Mouse (Mus musculus): Measurements from ENCODE around the gene Uqcc1. TPM values are rescaled to one million over a fixed set of nuclear protein-coding genes. Genes with fewer than 3 reads are reported as not detected.
"Not testable (repeated sequence)": the region's sequence is repeated elsewhere in the genome, so short reads cannot be mapped to it uniquely, and the experiment has no call there.

Uqcc1 gene
- total RNA-seq, 2 experiments from 2014 or later: 70.4 to 75.7 TPM

- no peak for DNase-seq (ENCODE audit: extremely low spot score in 1 of 2, low spot score in 2 of 2)
- no peak for TF ChIP-seq CTCF (IDR thresholded peaks at IDR 0.05)
- intact Hi-C loops (cut with DNase I): no loop called here
- H3K4me3 ChIP-seq: no peak overlapping the region
- no peak overlapping the region for H3K27ac ChIP-seq
Measured at GRCm38 (mm10) chr2:155947390-155948002, 17.4 kb upstream of the Uqcc1 start.

GRCm38 (mm10) chr2:155946499-155946898, 16.4 kb upstream of the Uqcc1 start:
- intact Hi-C loops (cut with DNase I): loop anchor here (1.0 kb wide), 1 partner anchor 98 kb away; no protein-coding TSS in a partner anchor
- no peak for TF ChIP-seq CTCF (IDR thresholded peaks at IDR 0.05)
- DNase-seq (ENCODE audit: extremely low spot score in 1 of 2, low spot score in 2 of 2): no peak

GRCm38 (mm10) chr2:155946069-155946468, 16.0 kb upstream of the Uqcc1 start:
- intact Hi-C loops (cut with DNase I): loop anchor here (1.0 kb wide), 1 partner anchor 98 kb away; no protein-coding TSS in a partner anchor
- peak; percentile 89 for TF ChIP-seq CTCF (IDR thresholded peaks at IDR 0.05)
- Histone ChIP-seq H3K4me3 (no peak overlapping the region), H3K27ac (no peak overlapping the region)
- DNase-seq (ENCODE audit: extremely low spot score in 1 of 2, low spot score in 2 of 2): peak; percentile 53 to 69

More at GRCm38 (mm10) chr2:155946499-155946898, 16.4 kb upstream of the Uqcc1 start:
- no peak overlapping the region for H3K4me3 ChIP-seq
- H3K27ac ChIP-seq: no peak overlapping the region

GRCm38 (mm10) chr2:155945580-155945979, 15.5 kb upstream of the Uqcc1 start:
- no peak overlapping the region for H3K4me3 ChIP-seq
- no peak overlapping the region for H3K27ac ChIP-seq
- TF ChIP-seq CTCF (IDR thresholded peaks at IDR 0.05): no peak
- no peak for DNase-seq (ENCODE audit: extremely low spot score in 1 of 2, low spot score in 2 of 2)
- intact Hi-C loops (cut with DNase I): no loop called here

- Histone ChIP-seq H3K4me3 (0 out of 2 replicates have a peak within 1 kb of the TSS, but pooled peaks have one; percentile 6), H3K27ac (no peak within 1 kb of the TSS)
- no peak for TF ChIP-seq CTCF (IDR thresholded peaks at IDR 0.05)
- DNase-seq (ENCODE audit: extremely low spot score in 1 of 2, low spot score in 2 of 2): peak; percentile 33 to 38
- intact Hi-C loops (cut with DNase I): no loop called here
Measured at GRCm38 (mm10) chr2:155945124-155945523, 15.0 kb upstream of the Uqcc1 start, which contains the start of gene Gdf5. TSS of gene Gdf5 (minus strand) at chr2:155945367.

- no peak for DNase-seq (ENCODE audit: extremely low spot score in 1 of 2, low spot score in 2 of 2)
- intact Hi-C loops (cut with DNase I): no loop called here
- no peak for TF ChIP-seq CTCF (IDR thresholded peaks at IDR 0.05)
- Histone ChIP-seq H3K4me3 (0 out of 2 replicates have a peak overlapping the region, but pooled peaks have one; percentile 6), H3K27ac (no peak overlapping the region)
Measured at GRCm38 (mm10) chr2:155944685-155945084, 14.6 kb upstream of the Uqcc1 start.

GRCm38 (mm10) chr2:155943463-155943862, 13.4 kb upstream of the Uqcc1 start:
- DNase-seq (ENCODE audit: extremely low spot score in 1 of 2, low spot score in 2 of 2): no peak
- H3K27ac ChIP-seq: no peak overlapping the region
- no peak overlapping the region for H3K4me3 ChIP-seq
- no peak for TF ChIP-seq CTCF (IDR thresholded peaks at IDR 0.05)
- intact Hi-C loops (cut with DNase I): no loop called here

GRCm38 (mm10) chr2:155941697-155942442, 11.8 kb upstream of the Uqcc1 start:
- intact Hi-C loops (cut with DNase I): no loop called here
- H3K4me3 ChIP-seq: no peak overlapping the region
- no peak for TF ChIP-seq CTCF (IDR thresholded peaks at IDR 0.05)
- no peak for DNase-seq (ENCODE audit: extremely low spot score in 1 of 2, low spot score in 2 of 2)
- no peak overlapping the region for H3K27ac ChIP-seq

GRCm38 (mm10) chr2:155940681-155941080, 10.6 kb upstream of the Uqcc1 start, which contains the start of gene Gm15557:
TSS of gene Gm15557 (plus strand) at chr2:155940728.
- DNase-seq (ENCODE audit: extremely low spot score in 1 of 2, low spot score in 2 of 2): no peak
- H3K27ac ChIP-seq: no peak within 1 kb of the TSS
- no peak for TF ChIP-seq CTCF (IDR thresholded peaks at IDR 0.05)
- no peak within 1 kb of the TSS for H3K4me3 ChIP-seq
- intact Hi-C loops (cut with DNase I): no loop called here

GRCm38 (mm10) chr2:155939897-155940529, 9.9 kb upstream of the Uqcc1 start:
- Histone ChIP-seq H3K27ac (no peak overlapping the region), H3K4me3 (no peak overlapping the region)
- intact Hi-C loops (cut with DNase I): no loop called here
- no peak for TF ChIP-seq CTCF (IDR thresholded peaks at IDR 0.05)
- DNase-seq (ENCODE audit: extremely low spot score in 1 of 2, low spot score in 2 of 2): no peak

- no peak overlapping the region; the same call in 1 of the 2 replicates for H3K27ac ChIP-seq
- H3K4me3 ChIP-seq: peak overlapping the region; percentile 74
- no peak for TF ChIP-seq CTCF (IDR thresholded peaks at IDR 0.05)
- intact Hi-C loops (cut with DNase I): no loop called here
- no peak for DNase-seq (ENCODE audit: extremely low spot score in 1 of 2, low spot score in 2 of 2)
Measured at GRCm38 (mm10) chr2:155928711-155929345, 1.3 kb downstream of the Uqcc1 start.

GRCm38 (mm10) chr2:155925213-155925612, 4.9 kb downstream of the Uqcc1 start:
- intact Hi-C loops (cut with DNase I); H3K27ac ChIP-seq; H3K4me3 ChIP-seq; DNase-seq (ENCODE audit: extremely low spot score in 1 of 2, low spot score in 2 of 2): not testable (repeated sequence)
